Mouse (Mus musculus) gonadal fat pad, adult 2 months (tissue): ENCODE results near the gene Sipa1l1. TPM values are rescaled to one million over a fixed set of nuclear protein-coding genes. Genes with fewer than 3 reads are reported as not detected.

Experiments used
- DNase-seq: peaks from one replicate; pipeline ENCODE4 v3.0.0-alpha.2; 2012; ENCODE audit warnings: low read depth
- polyA plus RNA-seq: library from polyadenylated mRNA; depleted of rRNA; stranded (reverse); fragments of >200 nt; gene quantifications from 2 replicates; pipeline ENCODE4 v1.2.3, GENCODE M21; 2012

Sipa1l1 gene
- polyA plus RNA-seq, 1 experiment: 26.8 TPM

- DNase-seq: no peak
Measured at GRCm38 (mm10) chr12:82382932-82383331, 213.8 kb downstream of the Sipa1l1 start.

- DNase-seq: no peak
Measured at GRCm38 (mm10) chr12:82384719-82385118, 215.6 kb downstream of the Sipa1l1 start.

DNA sequence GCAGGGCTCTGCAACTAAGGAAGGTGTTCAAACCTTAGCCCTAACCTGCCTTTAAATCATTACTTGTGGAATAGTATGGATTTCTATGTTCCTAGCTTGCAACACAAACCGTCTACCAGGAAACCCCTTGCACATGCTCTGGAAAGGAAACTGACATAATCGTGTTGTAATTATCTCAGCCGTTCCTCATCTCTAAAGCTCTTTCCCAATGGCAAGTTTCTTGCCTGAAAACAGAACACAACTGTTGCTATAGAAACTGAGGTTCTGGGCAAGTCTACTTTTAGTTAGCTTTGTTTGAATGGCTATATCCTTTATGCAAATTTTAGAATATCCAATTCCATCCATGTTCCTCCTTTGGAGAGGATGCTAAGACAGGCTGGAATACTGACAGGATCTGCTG, 217.9 kb downstream of the Sipa1l1 start:
- DNase-seq: no peak

DNA sequence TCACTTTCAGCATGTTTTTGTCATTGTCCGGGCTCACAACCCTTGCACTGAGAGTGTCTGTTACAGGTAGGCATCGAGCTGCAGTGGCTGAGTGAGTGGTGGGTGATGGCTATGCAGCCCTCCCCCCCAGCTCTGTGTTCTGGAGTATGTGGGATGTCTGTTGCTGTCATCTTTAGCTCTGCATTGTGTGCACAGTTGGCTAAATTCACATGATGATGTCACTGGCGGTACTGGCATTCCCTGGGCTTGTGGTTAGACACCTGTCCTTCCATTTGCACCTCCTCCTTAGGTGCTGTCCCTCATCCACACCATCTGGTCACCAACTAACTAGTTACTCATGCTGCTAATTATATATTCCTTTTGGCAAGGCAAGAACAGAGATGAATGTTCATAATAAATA, 218.5 kb downstream of the Sipa1l1 start:
- no peak for DNase-seq

GRCm38 (mm10) chr12:82388144-82388543, 219.0 kb downstream of the Sipa1l1 start:
- no peak for DNase-seq

- no peak for DNase-seq
Measured at GRCm38 (mm10) chr12:82394118-82394861, 225.2 kb downstream of the Sipa1l1 start.

DNA sequence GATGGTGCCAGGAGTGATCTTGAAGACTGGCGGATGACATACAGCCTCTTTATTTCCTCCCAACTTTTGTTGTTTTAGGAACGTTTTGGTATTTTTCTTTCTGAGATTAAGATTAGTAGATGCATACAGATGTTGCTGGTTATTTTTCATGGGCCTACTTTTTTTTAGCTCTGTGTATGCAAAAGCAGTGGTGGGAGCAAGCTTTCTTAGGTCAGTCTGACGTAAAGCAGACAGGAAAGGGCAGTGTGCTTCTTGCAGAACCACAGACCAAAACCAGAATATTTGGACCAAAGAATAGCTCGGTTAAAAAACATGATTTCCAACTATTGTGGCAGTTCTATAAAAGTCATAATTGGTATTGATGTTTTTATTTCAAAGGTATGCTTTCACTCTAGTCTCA, 226.1 kb downstream of the Sipa1l1 start:
- DNase-seq: no peak

GRCm38 (mm10) chr12:82397193-82397592, 228.1 kb downstream of the Sipa1l1 start:
- DNase-seq: no peak

DNA sequence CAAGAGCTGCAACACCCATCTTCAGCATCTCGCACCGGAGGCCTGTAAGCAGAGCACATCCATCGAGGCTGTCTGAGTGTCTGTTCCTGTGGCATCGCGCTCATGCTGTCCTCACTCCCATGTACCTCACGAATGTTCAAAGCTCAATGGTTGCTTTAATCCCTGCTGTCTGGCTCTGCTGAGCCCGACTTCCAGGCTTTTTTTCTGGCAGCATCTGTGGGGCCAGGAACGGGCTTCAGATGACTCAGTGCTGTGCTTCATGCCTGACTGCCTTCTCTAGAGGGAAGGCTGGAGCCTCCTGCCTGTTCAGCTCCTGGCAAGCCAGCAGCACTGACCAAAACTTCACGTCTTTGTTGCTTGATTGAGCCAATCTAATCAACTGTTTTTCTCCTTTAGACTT, 228.6 kb downstream of the Sipa1l1 start:
- DNase-seq: no peak

- DNase-seq: no peak
Measured at GRCm38 (mm10) chr12:82398926-82399325, 229.8 kb downstream of the Sipa1l1 start.

GRCm38 (mm10) chr12:82399971-82400720, 231.0 kb downstream of the Sipa1l1 start:
- no peak for DNase-seq

- DNase-seq: no peak
Measured at GRCm38 (mm10) chr12:82400783-82401182, 231.7 kb downstream of the Sipa1l1 start.

DNA sequence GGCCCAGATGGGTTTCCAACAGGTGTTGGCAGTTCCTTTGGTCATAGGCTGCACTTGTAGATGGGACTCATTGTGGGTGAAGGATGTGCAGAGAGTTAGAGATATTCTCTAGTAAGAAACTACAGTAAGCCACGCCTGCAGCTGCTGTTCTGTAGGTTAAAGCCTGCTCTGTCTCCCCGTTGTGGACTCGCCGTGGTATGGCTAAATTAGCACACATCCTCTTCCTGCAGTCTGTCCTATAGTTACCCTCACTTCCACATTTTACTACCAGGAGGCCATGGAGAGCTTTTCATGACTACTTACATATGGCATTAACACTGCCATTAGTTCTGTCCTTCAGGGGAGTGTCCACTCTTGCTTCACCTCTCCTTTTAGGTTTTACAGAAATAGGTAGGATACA, 232.3 kb downstream of the Sipa1l1 start:
- no peak for DNase-seq

DNA sequence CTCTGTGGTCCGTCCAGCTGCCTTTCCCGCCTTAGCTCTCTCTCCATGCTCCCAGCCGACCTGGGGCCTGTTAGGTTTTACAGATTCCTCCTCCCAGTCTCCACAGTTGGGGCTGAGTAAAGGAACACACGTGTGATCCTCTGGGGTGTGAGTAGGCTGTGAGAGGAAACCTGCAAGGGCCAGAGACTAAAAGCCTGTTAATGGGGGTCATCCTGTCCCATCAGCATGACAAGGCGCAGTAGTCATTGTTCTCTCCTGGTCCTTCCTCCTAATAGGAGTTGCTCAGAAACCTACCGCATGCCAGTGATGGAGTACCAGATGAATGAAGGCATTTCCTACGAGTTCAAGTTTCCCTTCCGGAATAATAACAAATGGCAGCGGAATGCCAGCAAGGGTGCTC, 233.5 kb downstream of the Sipa1l1 start:
- no peak for DNase-seq

- DNase-seq: no peak
Measured at GRCm38 (mm10) chr12:82407531-82408255, 238.6 kb downstream of the Sipa1l1 start.

DNA sequence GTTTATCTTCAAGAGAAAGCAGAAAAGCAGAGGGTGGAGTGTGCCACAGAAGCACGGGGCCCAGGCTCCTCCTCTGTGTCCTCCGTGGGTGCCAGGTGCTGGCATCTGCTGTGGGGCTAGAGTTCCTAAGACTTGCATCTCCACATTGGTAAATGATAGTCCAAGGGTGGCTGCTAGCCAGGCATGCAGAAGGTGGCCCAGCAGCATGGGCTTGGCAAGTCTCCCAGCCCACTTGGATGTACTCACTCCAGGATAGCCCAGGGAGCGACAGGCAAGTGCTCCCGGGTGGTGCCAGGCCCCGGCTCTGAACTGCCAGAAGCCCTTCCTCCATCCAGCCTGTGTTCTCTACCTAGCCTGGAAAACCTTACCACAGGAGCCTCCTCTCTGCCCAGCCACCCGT, 239.4 kb downstream of the Sipa1l1 start:
- no peak for DNase-seq

DNA sequence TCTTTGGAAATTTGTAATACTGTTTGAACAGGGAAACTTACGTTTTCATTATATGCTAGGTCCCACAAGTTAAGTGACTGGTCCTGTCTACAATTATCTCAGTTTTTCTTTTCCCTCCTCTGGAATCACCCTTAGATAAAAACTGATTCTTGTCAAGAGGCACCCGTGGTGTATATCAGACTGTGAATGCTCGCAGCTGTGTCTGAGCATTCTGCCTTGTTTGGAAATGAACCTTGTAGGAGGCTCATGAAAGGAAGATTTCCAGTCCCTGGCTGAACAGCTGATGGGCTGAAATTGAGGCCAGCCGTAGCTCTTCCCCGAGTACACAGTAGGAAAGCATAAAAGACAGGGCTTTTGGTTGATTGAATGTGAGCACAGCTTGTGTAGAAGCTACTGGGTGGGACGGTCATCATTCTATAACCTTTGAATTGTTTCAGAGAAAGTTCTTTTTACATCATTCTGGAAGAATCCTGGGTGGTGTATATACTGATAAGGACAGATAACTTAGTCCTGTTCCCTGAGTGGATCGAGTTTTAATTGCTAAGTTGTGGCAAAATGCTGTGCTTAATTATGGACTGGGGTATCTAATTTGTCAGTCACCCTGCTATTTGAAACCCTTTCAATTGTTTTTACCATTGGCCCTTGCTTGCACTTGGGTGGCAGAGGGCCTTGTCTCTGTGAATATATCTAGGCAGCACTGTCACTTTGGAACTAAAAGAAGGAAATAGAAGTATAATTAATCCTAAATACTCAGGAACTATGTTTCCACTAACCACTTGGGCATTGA, 240.8 kb downstream of the Sipa1l1 start:
- no peak for DNase-seq

GRCm38 (mm10) chr12:82412291-82413032, 243.3 kb downstream of the Sipa1l1 start:
- peak; percentile 64 for DNase-seq

- DNase-seq: no peak
Measured at GRCm38 (mm10) chr12:82415690-82416364, 246.7 kb downstream of the Sipa1l1 start.

DNA sequence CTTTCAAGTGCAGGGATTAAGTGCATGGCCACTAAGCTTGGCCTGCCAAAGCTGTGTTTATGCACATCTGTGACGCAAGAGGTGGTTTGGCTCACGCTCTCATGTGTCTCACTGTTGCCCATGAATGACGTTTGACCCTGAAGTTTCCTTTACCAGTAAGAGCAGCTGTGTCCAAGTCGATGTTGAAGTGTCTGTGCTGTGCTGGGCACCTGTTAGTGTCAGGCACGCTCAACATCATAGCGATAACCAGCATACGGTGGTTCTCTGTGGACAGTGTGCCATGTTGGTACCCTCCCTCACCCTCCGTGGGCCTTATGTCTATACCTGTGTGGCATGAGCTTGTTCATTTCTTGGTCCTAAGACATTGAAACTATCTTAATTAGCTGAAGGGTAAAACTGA, 249.9 kb downstream of the Sipa1l1 start:
- DNase-seq: no peak

DNA sequence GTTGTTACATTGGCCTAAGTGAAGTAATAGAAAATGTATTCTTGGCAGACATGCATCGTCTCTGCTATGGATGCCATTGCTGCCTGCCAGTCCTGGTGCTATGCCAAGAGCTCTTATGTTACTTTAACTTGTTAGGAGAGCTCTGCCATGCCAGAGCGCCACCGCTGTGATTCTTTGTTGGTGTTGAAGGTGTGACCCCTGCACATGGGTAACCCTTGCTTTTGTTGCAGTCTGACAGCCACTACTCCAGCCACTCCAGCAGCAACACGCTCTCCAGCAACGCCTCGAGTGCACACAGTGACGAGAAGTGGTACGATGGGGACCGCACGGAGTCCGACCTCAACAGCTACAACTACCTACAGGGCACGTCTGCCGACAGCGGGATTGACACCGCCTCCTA, 255.7 kb downstream of the Sipa1l1 start:
- DNase-seq: peak; percentile 46
